Mouse (Mus musculus): Measurements from ENCODE around the gene Thy1. TPM values are rescaled to one million over a fixed set of nuclear protein-coding genes. Genes with fewer than 3 reads are reported as not detected.

Gene Thy1
- total RNA-seq, 1 experiment, result 10.2 TPM

DNA sequence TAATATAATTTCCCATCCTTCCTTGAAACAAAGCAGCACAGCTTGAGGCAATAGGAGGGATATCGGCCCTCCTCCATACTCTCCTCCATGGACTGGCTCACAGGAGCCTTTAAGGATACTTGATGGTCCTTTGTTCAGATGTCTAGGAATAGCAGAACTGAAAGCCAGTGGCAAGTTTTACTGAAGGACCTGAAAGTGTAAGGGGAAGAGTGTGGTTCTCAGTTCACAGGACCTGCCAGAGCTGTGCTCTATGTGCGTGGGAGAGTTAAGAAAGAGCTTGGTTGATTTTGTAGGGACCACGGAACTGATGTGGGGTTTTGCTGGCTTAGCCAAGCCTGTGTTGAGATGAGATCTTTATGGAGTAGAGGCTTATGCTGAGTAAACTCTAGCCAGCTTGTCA lies 37.9 kb upstream of the Thy1 start:
- no peak overlapping the region for H3K9ac ChIP-seq (ENCODE audit: insufficient read depth, low read depth, low read length, poor library complexity, severe bottlenecking)
- no peak overlapping the region for H3K27ac ChIP-seq (ENCODE audit: insufficient read depth, low read depth, low read length, poor library complexity, severe bottlenecking)
- TF ChIP-seq MAFK (IDR thresholded peaks at IDR 0.05; ENCODE audit: insufficient read depth, low read depth, low read length), result no peak
- TF ChIP-seq CHD2 (IDR thresholded peaks at IDR 0.05; ENCODE audit: low read depth, low read length), result no peak
- no peak for TF ChIP-seq HCFC1 (IDR thresholded peaks at IDR 0.05; ENCODE audit: borderline replicate concordance, insufficient read depth, low read length)
- TF ChIP-seq ZNF384 (IDR thresholded peaks at IDR 0.05; ENCODE audit: low read depth, low read length), result no peak
- TF ChIP-seq ZC3H11A (IDR thresholded peaks at IDR 0.05; ENCODE audit: borderline replicate concordance, low read depth, low read length), result no peak
- no peaks in the 10 kb centered on the region for H3K36me3 ChIP-seq (ENCODE audit: control insufficient read depth, insufficient read depth, low read length, poor library complexity, severe bottlenecking)
- no peaks in the 10 kb centered on the region for H3K4me1 ChIP-seq (ENCODE audit: control insufficient read depth in 2 of 2, insufficient read depth in 2 of 2, low read length in 2 of 2, poor library complexity in 1 of 2)
- no peaks in the 10 kb centered on the region for H3K9me3 ChIP-seq (ENCODE audit: control insufficient read depth, insufficient read depth, low read depth, low read length)
- in situ Hi-C loops (cut with MboI; ENCODE audit: low sequenced_read_pairs in 2 of 2, unreplicated experiment in 2 of 2), result no loop called here
- no peak for DNase-seq (ENCODE audit: low read depth, low spot score)
- H3K4me3 ChIP-seq (ENCODE audit: insufficient read depth in 1 of 2, low read depth in 1 of 2, low read length in 2 of 2, poor library complexity in 1 of 2, severe bottlenecking in 1 of 2), result no peak overlapping the region

DNA sequence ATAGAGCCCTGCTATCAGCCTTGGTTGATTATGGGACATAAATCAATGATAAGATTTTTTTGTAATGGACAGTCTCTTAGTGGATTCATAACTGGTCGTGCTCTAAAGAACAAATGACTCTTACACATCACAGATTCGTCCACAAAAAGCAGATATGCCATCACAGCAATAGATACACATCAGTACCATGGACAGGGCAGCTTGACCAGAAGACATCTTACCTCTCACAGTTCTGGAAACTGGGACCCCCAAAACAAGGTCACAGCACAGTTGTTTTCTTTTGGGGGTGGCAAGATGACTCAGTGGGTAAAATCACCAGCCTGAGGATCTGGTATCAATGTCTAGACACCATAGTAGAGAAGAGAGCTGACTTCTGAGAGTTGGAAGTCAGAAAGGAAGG lies 35.9 kb upstream of the Thy1 start:
- no peak overlapping the region for H3K9ac ChIP-seq (ENCODE audit: insufficient read depth, low read depth, low read length, poor library complexity, severe bottlenecking)
- H3K4me3 ChIP-seq (ENCODE audit: insufficient read depth in 1 of 2, low read depth in 1 of 2, low read length in 2 of 2, poor library complexity in 1 of 2, severe bottlenecking in 1 of 2), result no peak overlapping the region
- DNase-seq (ENCODE audit: low read depth, low spot score), result no peak
- in situ Hi-C loops (cut with MboI; ENCODE audit: low sequenced_read_pairs in 2 of 2, unreplicated experiment in 2 of 2), result no loop called here
- no peak overlapping the region for H3K27ac ChIP-seq (ENCODE audit: insufficient read depth, low read depth, low read length, poor library complexity, severe bottlenecking)
- no peaks in the 10 kb centered on the region for H3K4me1 ChIP-seq (ENCODE audit: control insufficient read depth in 2 of 2, insufficient read depth in 2 of 2, low read length in 2 of 2, poor library complexity in 1 of 2)
- no peaks in the 10 kb centered on the region for H3K9me3 ChIP-seq (ENCODE audit: control insufficient read depth, insufficient read depth, low read depth, low read length)
- H3K36me3 ChIP-seq (ENCODE audit: control insufficient read depth, insufficient read depth, low read length, poor library complexity, severe bottlenecking), result no peaks in the 10 kb centered on the region
- TF ChIP-seq MAFK (IDR thresholded peaks at IDR 0.05; ENCODE audit: insufficient read depth, low read depth, low read length), result no peak

DNA sequence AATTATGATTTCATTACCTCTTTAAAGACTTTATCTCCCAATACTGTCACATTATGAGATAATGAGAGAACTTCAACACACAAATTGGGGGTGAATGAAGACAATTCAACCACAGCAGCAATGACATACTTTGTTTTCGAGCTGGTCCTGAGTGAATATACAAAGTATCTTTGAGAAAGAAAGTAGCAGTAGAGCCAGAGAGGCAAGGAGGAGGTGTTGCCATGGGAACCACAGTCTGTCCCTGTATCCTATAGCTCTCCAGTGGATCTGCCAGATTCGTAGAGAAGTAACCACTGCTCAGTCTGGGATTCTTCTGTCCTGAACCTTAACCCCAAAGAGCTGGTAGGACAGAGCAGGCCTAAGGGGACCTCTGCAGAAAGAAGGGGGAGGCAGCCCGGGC lies 35.2 kb upstream of the Thy1 start:
- TF ChIP-seq HCFC1 (IDR thresholded peaks at IDR 0.05; ENCODE audit: borderline replicate concordance, insufficient read depth, low read length) (no peak), ZC3H11A (IDR thresholded peaks at IDR 0.05; ENCODE audit: borderline replicate concordance, low read depth, low read length) (no peak), ZNF384 (IDR thresholded peaks at IDR 0.05; ENCODE audit: low read depth, low read length) (no peak), MAFK (IDR thresholded peaks at IDR 0.05; ENCODE audit: insufficient read depth, low read depth, low read length) (no peak), CHD2 (IDR thresholded peaks at IDR 0.05; ENCODE audit: low read depth, low read length) (no peak)
- no peaks in the 10 kb centered on the region for H3K36me3 ChIP-seq (ENCODE audit: control insufficient read depth, insufficient read depth, low read length, poor library complexity, severe bottlenecking)
- in situ Hi-C loops (cut with MboI; ENCODE audit: low sequenced_read_pairs in 2 of 2, unreplicated experiment in 2 of 2), result no loop called here
- no peak overlapping the region for H3K27ac ChIP-seq (ENCODE audit: insufficient read depth, low read depth, low read length, poor library complexity, severe bottlenecking)
- no peaks in the 10 kb centered on the region for H3K4me1 ChIP-seq (ENCODE audit: control insufficient read depth in 2 of 2, insufficient read depth in 2 of 2, low read length in 2 of 2, poor library complexity in 1 of 2)
- no peak overlapping the region for H3K4me3 ChIP-seq (ENCODE audit: insufficient read depth in 1 of 2, low read depth in 1 of 2, low read length in 2 of 2, poor library complexity in 1 of 2, severe bottlenecking in 1 of 2)
- no peak for DNase-seq (ENCODE audit: low read depth, low spot score)
- no peak overlapping the region for H3K9ac ChIP-seq (ENCODE audit: insufficient read depth, low read depth, low read length, poor library complexity, severe bottlenecking)
- no peaks in the 10 kb centered on the region for H3K9me3 ChIP-seq (ENCODE audit: control insufficient read depth, insufficient read depth, low read depth, low read length)

DNA sequence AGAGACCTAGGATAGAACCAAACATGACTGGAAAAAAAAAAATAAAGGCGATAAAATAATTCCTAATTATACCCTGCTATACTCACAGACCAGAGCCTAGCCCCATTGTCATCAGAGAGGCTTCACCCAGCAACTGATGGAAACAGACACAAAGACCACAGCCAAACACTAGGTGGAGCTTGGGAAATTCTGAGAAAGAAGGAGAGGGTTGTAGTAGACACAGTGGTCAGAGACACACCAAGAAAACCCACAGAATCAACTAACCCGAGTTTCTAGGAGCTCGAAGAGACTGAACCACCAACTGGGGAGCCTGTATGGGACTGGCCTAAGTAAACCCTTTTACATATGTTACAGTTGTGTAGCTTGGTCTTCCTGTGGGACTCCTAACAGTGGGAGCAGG lies 32.3 kb upstream of the Thy1 start:
- H3K27ac ChIP-seq (ENCODE audit: insufficient read depth, low read depth, low read length, poor library complexity, severe bottlenecking), result no peak overlapping the region
- H3K4me1 ChIP-seq (ENCODE audit: control insufficient read depth in 2 of 2, insufficient read depth in 2 of 2, low read length in 2 of 2, poor library complexity in 1 of 2), result peaks cover 0 to 2% of the 10 kb centered on the region in 2 experiments; a peak in 1 of 4 replicates
- TF ChIP-seq CHD2 (IDR thresholded peaks at IDR 0.05; ENCODE audit: low read depth, low read length), result no peak
- no peak for TF ChIP-seq MAFK (IDR thresholded peaks at IDR 0.05; ENCODE audit: insufficient read depth, low read depth, low read length)
- no peak for TF ChIP-seq HCFC1 (IDR thresholded peaks at IDR 0.05; ENCODE audit: borderline replicate concordance, insufficient read depth, low read length)
- TF ChIP-seq ZNF384 (IDR thresholded peaks at IDR 0.05; ENCODE audit: low read depth, low read length), result no peak
- no peak for TF ChIP-seq ZC3H11A (IDR thresholded peaks at IDR 0.05; ENCODE audit: borderline replicate concordance, low read depth, low read length)
- in situ Hi-C loops (cut with MboI; ENCODE audit: low sequenced_read_pairs in 2 of 2, unreplicated experiment in 2 of 2), result no loop called here
- no peaks in the 10 kb centered on the region for H3K36me3 ChIP-seq (ENCODE audit: control insufficient read depth, insufficient read depth, low read length, poor library complexity, severe bottlenecking)
- H3K9me3 ChIP-seq (ENCODE audit: control insufficient read depth, insufficient read depth, low read depth, low read length), result no peaks in the 10 kb centered on the region
- H3K9ac ChIP-seq (ENCODE audit: insufficient read depth, low read depth, low read length, poor library complexity, severe bottlenecking), result no peak overlapping the region
- no peak for DNase-seq (ENCODE audit: low read depth, low spot score)
- no peak overlapping the region for H3K4me3 ChIP-seq (ENCODE audit: insufficient read depth in 1 of 2, low read depth in 1 of 2, low read length in 2 of 2, poor library complexity in 1 of 2, severe bottlenecking in 1 of 2)

DNA sequence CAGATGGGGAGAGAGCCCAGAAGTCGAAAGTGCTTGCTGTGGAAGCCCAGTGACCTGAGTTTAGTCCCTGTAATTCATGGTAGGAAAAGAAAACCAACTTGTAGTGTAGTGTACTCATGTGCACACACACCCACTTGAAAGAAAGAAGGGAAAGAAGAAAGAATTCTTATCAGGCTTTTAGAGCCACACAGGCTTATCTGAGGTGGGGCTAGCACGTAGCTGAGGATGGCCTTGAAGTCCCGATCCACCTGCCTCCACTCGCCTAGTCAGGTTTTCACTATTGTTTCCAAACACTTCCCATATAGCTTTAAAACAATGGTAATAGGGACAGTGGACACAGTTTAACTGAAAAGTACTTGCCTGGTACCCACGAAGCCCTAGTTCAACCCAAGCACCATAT lies 31.5 kb upstream of the Thy1 start:
- Histone ChIP-seq H3K36me3 (ENCODE audit: control insufficient read depth, insufficient read depth, low read length, poor library complexity, severe bottlenecking) (no peaks in the 10 kb centered on the region), H3K27ac (ENCODE audit: insufficient read depth, low read depth, low read length, poor library complexity, severe bottlenecking) (no peak overlapping the region), H3K9ac (ENCODE audit: insufficient read depth, low read depth, low read length, poor library complexity, severe bottlenecking) (no peak overlapping the region), H3K9me3 (ENCODE audit: control insufficient read depth, insufficient read depth, low read depth, low read length) (no peaks in the 10 kb centered on the region), H3K4me1 (ENCODE audit: control insufficient read depth in 2 of 2, insufficient read depth in 2 of 2, low read length in 2 of 2, poor library complexity in 1 of 2) (peaks cover 0 to 2% of the 10 kb centered on the region in 2 experiments; a peak in 1 of 4 replicates), H3K4me3 (ENCODE audit: insufficient read depth in 1 of 2, low read depth in 1 of 2, low read length in 2 of 2, poor library complexity in 1 of 2, severe bottlenecking in 1 of 2) (no peak overlapping the region)
- no peak for DNase-seq (ENCODE audit: low read depth, low spot score)
- no peak for TF ChIP-seq CHD2 (IDR thresholded peaks at IDR 0.05; ENCODE audit: low read depth, low read length)
- in situ Hi-C loops (cut with MboI; ENCODE audit: low sequenced_read_pairs in 2 of 2, unreplicated experiment in 2 of 2), result no loop called here

All from ES-E14 (cell line).